Mouse (Mus musculus): ENCODE measurements at regions not wholly inside any gene's neighbourhood (a gene's known extent, or its start where the extent isn't known, plus 50 kb on each side); places are given as distances from the start of the nearest gene placed in this dataset.

DNA sequence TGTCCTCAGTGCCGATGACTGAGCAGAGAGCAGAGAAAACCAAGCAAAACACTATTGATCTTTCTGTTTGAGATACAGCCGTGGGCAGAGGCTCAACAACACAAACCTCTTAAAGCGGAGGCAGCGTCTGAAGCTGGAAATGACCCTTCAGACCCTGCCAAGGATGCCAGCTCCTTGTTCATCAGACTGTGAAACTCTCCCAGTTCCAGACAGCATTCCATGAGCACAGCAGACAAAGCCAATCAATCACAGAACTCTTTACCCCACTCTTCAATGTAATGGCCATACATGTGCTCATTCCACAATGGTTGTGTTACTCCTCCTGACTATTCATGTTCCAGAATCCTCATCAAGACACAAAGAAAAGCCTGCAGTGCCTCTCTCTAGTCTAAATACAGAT, 73.5 kb downstream of the Tmem114 start:
- no peaks in the 10 kb centered on the region for H3K4me1 ChIP-seq (ENCODE audit: insufficient read depth)
- no peak for ATAC-seq
- H3K27ac ChIP-seq (ENCODE audit: low read depth), result no peak overlapping the region
- H3K4me2 ChIP-seq (ENCODE audit: low read depth, low read length), result no peak overlapping the region
- no peak for DNase-seq
- no peak overlapping the region for H3K4me3 ChIP-seq (ENCODE audit: low read depth, low read length)
- H3K9ac ChIP-seq (replicated peaks), result no peak overlapping the region
- no peaks in the 10 kb centered on the region for H3K36me3 ChIP-seq (replicated peaks; ENCODE audit: insufficient read depth, low read length)
- H3K9me3 ChIP-seq (ENCODE audit: low read length), result no peaks in the 10 kb centered on the region
- 56% methylated on average over 4 of the region's 4 CpGs for WGBS (ENCODE audit: insufficient replicate concordance)
- no peak for TF ChIP-seq EP300 (IDR thresholded peaks at IDR 0.05; ENCODE audit: low read depth)
- TF ChIP-seq CTCF (IDR thresholded peaks at IDR 0.05; ENCODE audit: low read depth), result no peak
- no peaks in the 10 kb centered on the region for H3K27me3 ChIP-seq (ENCODE audit: insufficient read depth, low read length)

DNA sequence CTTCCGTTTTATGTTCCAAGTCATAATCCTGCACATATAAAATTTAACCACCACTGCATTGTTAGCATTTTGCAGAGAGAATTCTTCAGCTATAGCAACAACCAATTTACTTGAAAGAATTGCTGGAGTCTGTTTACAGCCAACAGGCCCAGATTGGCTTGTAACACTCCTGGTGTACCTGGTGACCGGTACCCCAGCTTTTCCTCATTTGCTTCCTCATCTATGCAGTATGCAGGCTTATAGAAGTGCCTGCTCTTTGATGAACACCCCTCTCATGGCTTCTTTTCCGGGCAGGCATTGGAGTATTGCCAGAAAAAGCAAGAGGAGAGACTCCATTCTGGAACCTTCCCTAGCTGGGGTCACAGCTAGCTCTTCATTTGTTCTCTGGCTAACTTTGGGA, 75.8 kb downstream of the Tmem114 start:
- no peak for DNase-seq
- H3K27ac ChIP-seq (ENCODE audit: low read depth), result no peak overlapping the region
- WGBS (ENCODE audit: insufficient replicate concordance), result 72% methylated on average over 3 of the region's 3 CpGs
- H3K4me1 ChIP-seq (ENCODE audit: insufficient read depth), result no peaks in the 10 kb centered on the region
- H3K36me3 ChIP-seq (replicated peaks; ENCODE audit: insufficient read depth, low read length), result no peaks in the 10 kb centered on the region
- no peak overlapping the region for H3K4me2 ChIP-seq (ENCODE audit: low read depth, low read length)
- ATAC-seq, result no peak
- no peak for TF ChIP-seq EP300 (IDR thresholded peaks at IDR 0.05; ENCODE audit: low read depth)
- H3K27me3 ChIP-seq (ENCODE audit: insufficient read depth, low read length), result no peaks in the 10 kb centered on the region
- no peak overlapping the region for H3K9ac ChIP-seq (replicated peaks)
- no peak overlapping the region for H3K4me3 ChIP-seq (ENCODE audit: low read depth, low read length)
- H3K9me3 ChIP-seq (ENCODE audit: low read length), result no peaks in the 10 kb centered on the region

DNA sequence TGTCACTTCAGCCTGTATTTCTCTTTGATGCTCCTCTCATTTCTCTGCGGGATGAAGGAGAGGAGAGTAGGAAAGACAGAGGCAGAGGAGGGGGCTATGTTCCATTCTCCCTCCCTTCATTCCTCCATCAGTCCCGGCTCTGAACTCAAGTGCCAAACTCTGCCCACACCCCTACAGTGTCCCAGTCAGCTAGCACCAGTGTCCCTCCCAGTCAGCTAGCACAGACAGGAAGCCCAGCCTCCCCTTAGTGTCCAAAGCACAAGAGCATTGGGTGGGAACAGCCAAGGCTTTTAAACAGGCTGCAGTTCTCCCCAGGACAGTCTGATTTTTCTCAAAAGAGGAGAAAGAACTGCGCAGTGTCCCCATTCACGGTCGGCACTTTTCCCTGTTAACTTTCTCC, 76.3 kb downstream of the Tmem114 start:
- H3K4me2 ChIP-seq (ENCODE audit: low read depth, low read length), result no peak overlapping the region
- no peak overlapping the region for H3K4me3 ChIP-seq (ENCODE audit: low read depth, low read length)
- no peaks in the 10 kb centered on the region for H3K27me3 ChIP-seq (ENCODE audit: insufficient read depth, low read length)
- 70% methylated on average over 5 of the region's 5 CpGs for WGBS (ENCODE audit: insufficient replicate concordance)
- ATAC-seq (no peak), DNase-seq (no peak)
- H3K9me3 ChIP-seq (ENCODE audit: low read length), result no peaks in the 10 kb centered on the region
- no peak for TF ChIP-seq EP300 (IDR thresholded peaks at IDR 0.05; ENCODE audit: low read depth)
- TF ChIP-seq CTCF (IDR thresholded peaks at IDR 0.05; ENCODE audit: low read depth), result no peak
- no peaks in the 10 kb centered on the region for H3K4me1 ChIP-seq (ENCODE audit: insufficient read depth)
- no peak overlapping the region for H3K9ac ChIP-seq (replicated peaks)
- no peaks in the 10 kb centered on the region for H3K36me3 ChIP-seq (replicated peaks; ENCODE audit: insufficient read depth, low read length)
- no peak overlapping the region for H3K27ac ChIP-seq (ENCODE audit: low read depth)

DNA sequence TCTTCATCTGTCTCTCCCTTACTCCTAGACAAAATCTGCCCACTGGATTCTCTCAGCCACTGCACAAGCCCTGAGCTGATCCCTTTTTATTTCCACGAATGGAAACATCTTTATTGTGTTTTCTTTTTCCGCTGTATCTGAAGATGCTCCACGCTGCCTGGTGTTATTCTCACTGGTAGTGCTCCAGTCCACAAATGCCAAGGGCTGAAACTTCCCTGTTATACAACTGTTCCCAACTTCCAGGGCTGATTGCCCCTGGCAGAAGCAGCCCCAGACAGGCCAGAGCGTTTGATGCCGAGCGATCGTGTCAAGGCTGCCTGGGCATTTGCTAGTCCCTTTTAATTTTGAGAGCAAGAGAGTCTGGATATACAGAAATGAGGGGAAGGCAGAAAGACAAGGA, 79.7 kb downstream of the Tmem114 start:
- whole genome bisulfite sequencing (ENCODE audit: insufficient replicate concordance), result 86% methylated on average over 7 of the region's 7 CpGs

GRCm38 (mm10) chr16:8333081-8333710, 91.7 kb downstream of the Tmem114 start:
- no peak for TF ChIP-seq EP300 (IDR thresholded peaks at IDR 0.05; ENCODE audit: low read depth)
- peak; percentile 23; the same call in 1 of the 2 replicates for TF ChIP-seq CTCF (IDR thresholded peaks at IDR 0.05; ENCODE audit: low read depth)
- no peaks in the 10 kb centered on the region for H3K36me3 ChIP-seq (replicated peaks; ENCODE audit: insufficient read depth, low read length)
- H3K4me3 ChIP-seq (ENCODE audit: low read depth, low read length), result no peak overlapping the region
- H3K27me3 ChIP-seq (ENCODE audit: insufficient read depth, low read length), result no peaks in the 10 kb centered on the region
- no peak overlapping the region for H3K27ac ChIP-seq (ENCODE audit: low read depth)
- 34% methylated on average over 8 of the region's 8 CpGs for WGBS (ENCODE audit: insufficient replicate concordance)
- no peaks in the 10 kb centered on the region for H3K4me1 ChIP-seq (ENCODE audit: insufficient read depth)
- H3K9me3 ChIP-seq (ENCODE audit: low read length), result no peaks in the 10 kb centered on the region
- H3K4me2 ChIP-seq (ENCODE audit: low read depth, low read length), result no peak overlapping the region
- DNase-seq (no peak), ATAC-seq (no peak)
- no peak overlapping the region for H3K9ac ChIP-seq (replicated peaks)

More for the DNA sequence above, 79.7 kb downstream of the Tmem114 start:
- H3K27ac ChIP-seq (ENCODE audit: low read depth), result no peak overlapping the region
- H3K36me3 ChIP-seq (replicated peaks; ENCODE audit: insufficient read depth, low read length), result no peaks in the 10 kb centered on the region
- no peak overlapping the region for H3K4me3 ChIP-seq (ENCODE audit: low read depth, low read length)
- H3K4me1 ChIP-seq (ENCODE audit: insufficient read depth), result no peaks in the 10 kb centered on the region
- no peak for ATAC-seq
- H3K9me3 ChIP-seq (ENCODE audit: low read length), result no peaks in the 10 kb centered on the region
- no peak overlapping the region for H3K4me2 ChIP-seq (ENCODE audit: low read depth, low read length)
- H3K27me3 ChIP-seq (ENCODE audit: insufficient read depth, low read length), result no peaks in the 10 kb centered on the region
- TF ChIP-seq EP300 (IDR thresholded peaks at IDR 0.05; ENCODE audit: low read depth) (no peak), CTCF (IDR thresholded peaks at IDR 0.05; ENCODE audit: low read depth) (no peak)
- no peak for DNase-seq
- no peak overlapping the region for H3K9ac ChIP-seq (replicated peaks)

GRCm38 (mm10) chr16:8311996-8312395, 112.9 kb downstream of the Tmem114 start:
- TF ChIP-seq CTCF (IDR thresholded peaks at IDR 0.05; ENCODE audit: low read depth), result no peak
- TF ChIP-seq EP300 (IDR thresholded peaks at IDR 0.05; ENCODE audit: low read depth), result no peak
- Histone ChIP-seq H3K4me2 (ENCODE audit: low read depth, low read length) (no peak overlapping the region), H3K27me3 (ENCODE audit: insufficient read depth, low read length) (no peaks in the 10 kb centered on the region), H3K9me3 (ENCODE audit: low read length) (no peaks in the 10 kb centered on the region), H3K9ac (replicated peaks) (no peak overlapping the region), H3K27ac (ENCODE audit: low read depth) (no peak overlapping the region), H3K4me1 (ENCODE audit: insufficient read depth) (no peaks in the 10 kb centered on the region), H3K4me3 (ENCODE audit: low read depth, low read length) (no peak overlapping the region), H3K36me3 (replicated peaks; ENCODE audit: insufficient read depth, low read length) (no peaks in the 10 kb centered on the region)
- WGBS (ENCODE audit: insufficient replicate concordance), result 68% methylated on average over 7 of the region's 7 CpGs
- DNase-seq, result no peak
- no peak for ATAC-seq

- Histone ChIP-seq H3K4me3 (ENCODE audit: low read depth, low read length) (no peak overlapping the region), H3K27ac (ENCODE audit: low read depth) (no peak overlapping the region), H3K36me3 (replicated peaks; ENCODE audit: insufficient read depth, low read length) (no peaks in the 10 kb centered on the region), H3K27me3 (ENCODE audit: insufficient read depth, low read length) (no peaks in the 10 kb centered on the region), H3K4me1 (ENCODE audit: insufficient read depth) (no peaks in the 10 kb centered on the region), H3K9me3 (ENCODE audit: low read length) (no peaks in the 10 kb centered on the region), H3K4me2 (ENCODE audit: low read depth, low read length) (no peak overlapping the region), H3K9ac (replicated peaks) (no peak overlapping the region)
- 50% methylated on average over 8 of the region's 8 CpGs for WGBS (ENCODE audit: insufficient replicate concordance)
- ATAC-seq (no peak), DNase-seq (no peak)
- TF ChIP-seq CTCF (IDR thresholded peaks at IDR 0.05; ENCODE audit: low read depth), result no peak
- TF ChIP-seq EP300 (IDR thresholded peaks at IDR 0.05; ENCODE audit: low read depth), result no peak
Observed at GRCm38 (mm10) chr16:8306389-8306788, 118.5 kb downstream of the Tmem114 start.
